Mouse (Mus musculus): ENCODE data around the gene Arhgef19. TPM values are rescaled to one million over a fixed set of nuclear protein-coding genes. Genes with fewer than 3 reads are reported as not detected.

The Arhgef19 gene
- total and polyA plus RNA-seq, 3 experiments: 0.78 TPM; not detected in 2

GRCm38 (mm10) chr4:141238492-141239387, 559 bp upstream of the Arhgef19 start:
- Histone ChIP-seq H3K36me3 (ENCODE audit: control insufficient read depth in 1 of 2, insufficient read depth in 2 of 2, low read length in 2 of 2) (peaks cover 0 to 5% of the 10 kb centered on the region in 2 experiments; a peak in 2 of 4 replicates), H3K27ac (ENCODE audit: control insufficient read depth, low read depth, low read length) (no peak overlapping the region), H3K79me2 (ENCODE audit: control insufficient read depth, insufficient read depth, low read length, poor library complexity) (no peaks in the 10 kb centered on the region), H3K9ac (ENCODE audit: control insufficient read depth, low read depth, low read length, poor library complexity, severe bottlenecking) (peak overlapping the region; percentile 56), H3K4me3 (ENCODE audit: control insufficient read depth in 1 of 2, insufficient read depth in 1 of 2, low read depth in 2 of 2, low read length in 2 of 2) (peak overlapping the region; percentile 63 to 65), H3K9me3 (replicated peaks; ENCODE audit: insufficient read depth, low read length) (no peaks in the 10 kb centered on the region), H3K27me3 (ENCODE audit: control insufficient read depth in 1 of 2, insufficient read depth in 2 of 2, low read length in 2 of 2) (peaks cover 1 to 2% of the 10 kb centered on the region in 2 experiments; a peak in 2 of 4 replicates), H3K4me1 (ENCODE audit: control insufficient read depth in 1 of 2, insufficient read depth in 2 of 2, low read length in 2 of 2) (peaks cover 0 to 13% of the 10 kb centered on the region in 2 experiments; a peak in 3 of 4 replicates)
- no peak for DNase-seq (ENCODE audit: low read depth, low spot score)
- TF ChIP-seq MYC (IDR thresholded peaks at IDR 0.05; ENCODE audit: low read depth, low read length) (0 out of 2 replicates have a peak, but pooled peaks have one; percentile 23), ZKSCAN1 (IDR thresholded peaks at IDR 0.05; ENCODE audit: low read depth, low read length) (peak; percentile 82; the same call in 1 of the 2 replicates), BHLHE40 (IDR thresholded peaks at IDR 0.05; ENCODE audit: borderline replicate concordance, low read depth, low read length) (no peak)

- Histone ChIP-seq H3K9me3 (replicated peaks; ENCODE audit: insufficient read depth, low read length) (no peaks in the 10 kb centered on the region), H3K79me2 (ENCODE audit: control insufficient read depth, insufficient read depth, low read length, poor library complexity) (no peaks in the 10 kb centered on the region), H3K4me1 (ENCODE audit: control insufficient read depth in 1 of 2, insufficient read depth in 2 of 2, low read length in 2 of 2) (peaks cover 0 to 13% of the 10 kb centered on the region in 2 experiments; a peak in 3 of 4 replicates), H3K9ac (ENCODE audit: control insufficient read depth, low read depth, low read length, poor library complexity, severe bottlenecking) (no peak overlapping the region), H3K27me3 (ENCODE audit: control insufficient read depth in 1 of 2, insufficient read depth in 2 of 2, low read length in 2 of 2) (peaks cover 6% of the 10 kb centered on the region in 2 experiments), H3K27ac (ENCODE audit: control insufficient read depth, low read depth, low read length) (no peak overlapping the region), H3K36me3 (ENCODE audit: control insufficient read depth in 1 of 2, insufficient read depth in 2 of 2, low read length in 2 of 2) (peaks cover 0 to 5% of the 10 kb centered on the region in 2 experiments; a peak in 2 of 4 replicates), H3K4me3 (ENCODE audit: control insufficient read depth in 1 of 2, insufficient read depth in 1 of 2, low read depth in 2 of 2, low read length in 2 of 2) (peak overlapping the region in 1 of 2 experiments; percentile 4; a peak in 1 of 4 replicates)
- TF ChIP-seq TBP (IDR thresholded peaks at IDR 0.05; ENCODE audit: low read depth, low read length): no peak
- no peak for TF ChIP-seq MAX (IDR thresholded peaks at IDR 0.05; ENCODE audit: low read length)
- TF ChIP-seq UBTF (IDR thresholded peaks at IDR 0.05; ENCODE audit: borderline replicate concordance, insufficient read depth, low read depth, low read length): no peak
- no peak for TF ChIP-seq ZMIZ1 (IDR thresholded peaks at IDR 0.05; ENCODE audit: low read depth, low read length)
- TF ChIP-seq KAT2A (conservative IDR thresholded peaks at IDR 0.05; ENCODE audit: low read depth, low read length): no peak
- no peak for TF ChIP-seq MAZ (IDR thresholded peaks at IDR 0.05; ENCODE audit: low read depth, low read length)
- TF ChIP-seq BHLHE40 (IDR thresholded peaks at IDR 0.05; ENCODE audit: borderline replicate concordance, low read depth, low read length): no peak
- no peak for TF ChIP-seq TCF12 (IDR thresholded peaks at IDR 0.05; ENCODE audit: low read depth, low read length)
- no peak for TF ChIP-seq GATA1 (IDR thresholded peaks at IDR 0.05; ENCODE audit: low read depth, low read length)
- no peak for TF ChIP-seq MYC (IDR thresholded peaks at IDR 0.05; ENCODE audit: low read depth, low read length)
- no peak for TF ChIP-seq TAL1 (IDR thresholded peaks at IDR 0.05; ENCODE audit: low read length)
- no peak for TF ChIP-seq RAD21 (IDR thresholded peaks at IDR 0.05; ENCODE audit: low read depth, low read length)
- TF ChIP-seq MAFK (IDR thresholded peaks at IDR 0.05; ENCODE audit: borderline replicate concordance, low read depth, low read length): no peak
- no peak for TF ChIP-seq POLR2A (IDR thresholded peaks at IDR 0.05; ENCODE audit: control insufficient read depth in 1 of 2, insufficient read depth in 1 of 2, low read depth in 1 of 2, low read length in 2 of 2, poor library complexity in 1 of 2)
- no peak for TF ChIP-seq RCOR1 (IDR thresholded peaks at IDR 0.05; ENCODE audit: low read depth, low read length)
- no peak for TF ChIP-seq NELFE (IDR thresholded peaks at IDR 0.05; ENCODE audit: low read depth, low read length)
- no peak for TF ChIP-seq ZNF384 (IDR thresholded peaks at IDR 0.05; ENCODE audit: low read depth, low read length)
- TF ChIP-seq CTCF (IDR thresholded peaks at IDR 0.05 in 2 of 3, conservative IDR thresholded peaks at IDR 0.05 in 1 of 3; ENCODE audit: control insufficient read depth in 1 of 3, insufficient read depth in 1 of 3, low read depth in 2 of 3, low read length in 3 of 3, poor library complexity in 1 of 3, severe bottlenecking in 1 of 3): no peak
- no peak for TF ChIP-seq POLR2AphosphoS5 (IDR thresholded peaks at IDR 0.05; ENCODE audit: borderline replicate concordance, low read depth, low read length)
- TF ChIP-seq JUND (IDR thresholded peaks at IDR 0.05; ENCODE audit: low read depth, low read length): no peak
- DNase-seq (ENCODE audit: low read depth, low spot score): peak; percentile 73
Measured at GRCm38 (mm10) chr4:141240617-141241016, 1.3 kb downstream of the Arhgef19 start.
